25 mouse cellular contexts compared by ENCODE assay signal in the genomic region with DNA sequence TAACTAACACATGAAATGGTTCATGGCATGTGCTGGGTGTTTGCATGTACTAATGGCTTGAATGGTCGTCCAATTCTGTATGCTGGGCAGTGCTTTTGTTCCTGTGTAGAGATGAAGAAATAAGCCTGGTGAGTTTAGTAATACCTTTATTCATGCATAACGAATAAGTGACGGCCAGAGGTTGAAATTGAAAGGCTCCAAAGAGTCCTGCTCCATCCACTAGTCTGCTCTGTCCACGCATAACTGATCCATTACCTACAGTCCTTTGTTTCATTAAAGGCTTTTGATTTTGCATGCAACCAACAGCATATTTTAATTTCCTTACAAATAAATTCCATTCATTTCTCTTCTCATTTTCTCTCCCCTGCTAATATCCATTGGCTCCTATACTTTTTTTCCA.
"Had no signal": no experiment of that assay in that cellular context is flagged by ENCODE, and none has a peak within 500 bp of the region (broad histone marks: within the 10 kb centered on the region; RNA-seq: fewer than 3 reads in every experiment).

No protein-coding gene starts in this region.

- H3K4me3 ChIP-seq: heart, embryonic 10.5 days; heart, embryonic 12.5 days; hindbrain, embryonic 13.5 days; hindbrain, embryonic 15.5 days; kidney, embryonic 15.5 days; limb, embryonic 13.5 days; limb, embryonic 15.5 days; liver, embryonic 12.5 days had no signal

- ATAC-seq: hindbrain, postnatal 0 days; intestine, embryonic 16.5 days; liver, embryonic 12.5 days had no signal

- H3K9ac ChIP-seq: heart, embryonic 12.5 days; hindbrain, embryonic 13.5 days; hindbrain, embryonic 15.5 days; kidney, embryonic 15.5 days; limb, embryonic 13.5 days; limb, embryonic 15.5 days; liver, embryonic 12.5 days; liver, embryonic 14.5 days had no signal

- H3K4me2 ChIP-seq: heart, embryonic 12.5 days; hindbrain, embryonic 13.5 days; hindbrain, embryonic 15.5 days; kidney, embryonic 15.5 days; limb, embryonic 13.5 days; limb, embryonic 15.5 days; liver, embryonic 12.5 days had no signal

- H3K9me3 ChIP-seq: hindbrain, embryonic 13.5 days; hindbrain, embryonic 15.5 days; kidney, embryonic 15.5 days; limb, embryonic 15.5 days; liver, embryonic 12.5 days had no signal

- DNase-seq: gastrocnemius, postnatal 10 days; gastrocnemius, postnatal 25 days; heart, adult 18-20 months; heart, postnatal 10 days; heart, postnatal 36 days; kidney, adult 11 months; kidney, adult 2 months; kidney, adult 9 months; kidney, postnatal 14 days; kidney, postnatal 36 days; layer of hippocampus, adult 9-11 months; layer of hippocampus, postnatal 36 days; left cerebral cortex, postnatal 4 days had no signal

- H3K4me1 ChIP-seq: liver, embryonic 12.5 days had no signal

- H3K36me3 ChIP-seq: heart, embryonic 10.5 days; heart, embryonic 12.5 days; hindbrain, embryonic 13.5 days; hindbrain, embryonic 15.5 days; kidney, embryonic 15.5 days; limb, embryonic 13.5 days; limb, embryonic 15.5 days; liver, embryonic 12.5 days had no signal

- H3K27ac ChIP-seq: heart, embryonic 10.5 days; hindbrain, embryonic 13.5 days; hindbrain, embryonic 15.5 days; hindbrain, postnatal 0 days; kidney, embryonic 15.5 days; kidney, postnatal 0 days; limb, embryonic 15.5 days; liver, embryonic 12.5 days; liver, embryonic 14.5 days had no signal

- H3K27me3 ChIP-seq: hindbrain, embryonic 13.5 days; hindbrain, embryonic 15.5 days; kidney, embryonic 15.5 days; limb, embryonic 13.5 days; limb, embryonic 15.5 days; liver, embryonic 12.5 days had no signal
